Mouse (Mus musculus) adrenal gland, adult 8-10 months (tissue): Measurements from ENCODE around the gene Zswim7. TPM values are rescaled to one million over a fixed set of nuclear protein-coding genes. Genes with fewer than 3 reads are reported as not detected.
A peak's percentile ranks its signal among the peaks of the same experiment; 100 is the strongest.
"Not testable (repeated sequence)": the region's sequence is repeated elsewhere in the genome, so short reads cannot be mapped to it uniquely, and the experiment has no call there.

Experiments
- DNase-seq: peaks from one replicate; pipeline ENCODE4 v3.0.0; 2022
- total RNA-seq, 4 experiments: library from RNA; stranded (reverse); gene quantifications; 2 replicates each; pipeline ENCODE4 v1.2.4; 2022

The Zswim7 gene
- 10 to 100 TPM; 12.1 to 19.5 (median 16.7) TPM for total RNA-seq

- peak; percentile 86 for DNase-seq
Measured at GRCm38 (mm10) chr11:62280675-62281600, at the start of gene Zswim7, which contains the start of gene Ttc19. Gene Zswim7 (minus strand): TSS chr11:62281375. Gene Ttc19 (plus strand): TSS chr11:62281473.

- no peak for DNase-seq
Measured at GRCm38 (mm10) chr11:62323659-62324058, 42.5 kb upstream of the Zswim7 start.

DNA sequence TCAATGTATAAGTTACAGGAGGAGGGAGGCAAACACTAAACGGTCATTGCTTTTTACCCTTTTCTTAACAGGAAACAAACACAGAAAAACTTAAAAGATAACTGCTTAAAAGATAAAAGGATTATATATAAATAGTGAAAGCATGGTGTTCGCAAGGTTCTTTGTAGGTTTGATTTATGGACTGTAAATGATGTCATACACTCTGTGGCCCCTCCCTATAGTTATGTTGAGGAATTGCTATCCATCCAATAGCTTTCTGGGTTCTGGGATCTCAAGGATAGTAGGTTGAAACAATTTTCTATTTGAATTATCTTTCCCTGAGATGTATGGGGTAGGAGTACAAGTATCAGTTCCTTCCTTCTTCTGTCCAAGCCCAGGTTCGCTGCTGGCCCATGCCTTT, 38.9 kb upstream of the Zswim7 start:
- DNase-seq: no peak

DNA sequence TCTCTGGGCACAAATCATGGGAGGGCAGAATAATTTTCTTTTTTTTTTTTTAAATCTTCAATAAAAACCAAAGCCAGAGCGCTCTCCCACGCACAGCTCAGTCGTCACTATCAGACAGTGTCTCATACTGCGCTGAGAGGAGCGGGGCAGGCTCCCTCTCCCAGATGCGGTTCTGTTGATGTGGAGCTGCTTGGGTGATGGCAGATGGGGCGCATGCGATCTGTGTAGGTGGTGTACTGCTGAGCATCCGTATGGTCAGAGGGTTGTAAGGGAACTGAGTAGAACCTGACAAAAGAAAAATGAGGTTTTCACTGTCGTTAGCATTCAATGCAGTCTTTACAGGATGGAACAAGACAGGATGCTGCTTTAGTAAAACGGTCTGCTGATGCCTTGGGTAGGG, 36.6 kb upstream of the Zswim7 start:
- no peak for DNase-seq

DNA sequence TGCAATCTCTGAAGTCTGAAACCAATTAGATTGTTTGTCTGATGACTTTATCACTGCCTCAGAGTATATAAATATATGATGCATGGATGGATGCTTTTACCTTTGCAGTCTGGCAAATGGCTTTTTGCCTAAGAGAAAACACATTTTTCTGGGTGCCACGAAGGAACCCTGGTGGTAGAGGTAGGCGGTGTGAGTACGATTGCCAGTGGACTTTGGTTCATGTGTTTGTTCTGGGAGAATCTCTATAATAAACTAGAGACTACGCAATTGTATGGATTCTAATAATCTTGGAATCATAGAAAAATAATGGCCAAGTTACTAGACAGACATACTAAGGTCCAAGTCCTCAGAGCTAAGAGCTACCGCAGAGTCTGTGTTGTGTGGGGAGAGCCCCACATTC, 33.8 kb upstream of the Zswim7 start:
- no peak for DNase-seq

GRCm38 (mm10) chr11:62309296-62309695, 28.1 kb upstream of the Zswim7 start:
- no peak for DNase-seq

DNA sequence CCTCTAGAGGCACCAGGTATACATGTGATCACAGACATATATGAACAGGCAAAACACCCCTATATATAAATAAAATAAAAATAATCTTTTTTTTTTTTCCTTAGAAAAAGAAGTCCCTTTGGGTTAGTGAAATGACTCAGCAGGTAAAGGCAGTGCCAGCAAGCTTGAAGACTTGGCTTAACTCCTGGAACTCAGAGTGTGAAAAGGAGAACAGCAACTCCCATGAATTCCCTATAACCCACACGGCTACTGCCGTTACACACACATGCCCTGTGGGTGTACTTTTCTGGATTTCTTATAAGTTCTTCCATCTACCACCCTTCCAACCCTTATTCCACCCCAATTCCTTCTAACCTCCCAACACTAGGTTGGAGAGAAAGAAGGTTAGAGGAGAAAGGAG, 24.7 kb upstream of the Zswim7 start:
- DNase-seq: no peak

DNA sequence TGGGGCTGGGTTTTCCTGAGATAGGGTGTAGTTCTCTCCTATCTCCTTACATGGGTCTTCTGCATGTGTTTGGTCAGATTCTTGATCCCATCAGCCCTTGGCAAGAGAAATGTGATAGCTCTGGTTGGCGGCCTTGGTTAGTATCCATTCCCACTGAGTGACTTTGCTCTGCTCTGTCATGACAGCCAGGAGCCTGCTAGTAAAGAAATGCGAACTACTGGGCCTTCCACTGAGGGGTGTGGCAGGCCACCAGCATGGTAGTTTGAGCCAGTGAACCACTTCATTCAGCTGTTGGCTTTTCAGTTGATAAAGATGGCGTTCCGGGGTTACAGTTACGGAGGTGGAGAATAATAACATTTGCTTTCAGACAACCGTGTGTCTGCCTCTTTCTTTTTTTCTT, 17.7 kb upstream of the Zswim7 start:
- DNase-seq: no peak

GRCm38 (mm10) chr11:62294121-62294520, 12.9 kb upstream of the Zswim7 start:
- no peak for DNase-seq

GRCm38 (mm10) chr11:62287700-62288099, 6.5 kb upstream of the Zswim7 start:
- DNase-seq: no peak

GRCm38 (mm10) chr11:62285020-62285419, 3.8 kb upstream of the Zswim7 start:
- no peak for DNase-seq

- DNase-seq: not testable (repeated sequence)
Measured at GRCm38 (mm10) chr11:62284020-62284419, 2.8 kb upstream of the Zswim7 start.

- DNase-seq: peak; percentile 64
Measured at GRCm38 (mm10) chr11:62281601-62281997, 424 bp upstream of the Zswim7 start.

- peak; percentile 39 for DNase-seq
Measured at GRCm38 (mm10) chr11:62278027-62278426, 3.1 kb downstream of the Zswim7 start.

DNA sequence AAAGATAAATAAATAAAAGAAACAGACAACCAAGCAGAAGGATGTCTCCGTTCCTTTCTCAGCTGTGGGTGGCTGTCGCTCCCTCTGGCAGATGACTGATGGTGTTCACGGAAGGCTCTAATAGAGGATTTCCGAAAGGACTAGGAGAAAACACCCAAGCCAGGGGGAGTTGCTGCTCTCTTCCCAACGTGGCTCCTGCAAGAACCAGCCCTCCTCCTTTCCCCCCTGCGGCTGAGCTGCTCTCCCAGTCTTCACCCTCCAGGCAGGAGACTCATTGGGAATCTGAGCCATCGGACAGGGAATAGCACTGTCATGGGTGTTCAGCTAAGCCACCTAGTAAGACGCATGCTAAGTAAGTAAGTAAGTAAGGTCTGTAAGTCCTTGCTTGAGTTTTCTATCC, 4.1 kb downstream of the Zswim7 start:
- no peak for DNase-seq

DNA sequence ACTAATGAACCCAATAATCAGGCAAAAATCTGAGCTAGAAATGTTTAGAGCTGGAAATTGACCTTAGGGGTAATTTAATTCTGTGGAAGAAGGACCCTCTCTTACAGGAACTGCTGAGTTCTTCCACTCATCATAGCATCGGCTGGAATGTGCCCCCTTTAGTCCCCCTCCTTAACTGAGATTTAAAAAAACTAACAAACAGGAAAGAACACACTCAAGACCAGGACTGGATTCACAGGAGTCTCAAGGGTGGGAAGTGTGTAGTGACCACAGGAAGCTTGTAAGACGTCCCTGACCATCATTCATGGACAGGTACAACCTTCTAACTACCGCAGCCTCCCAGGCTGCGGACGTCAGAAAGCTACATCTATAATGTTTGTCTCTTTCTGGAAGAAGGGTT, 10.3 kb downstream of the Zswim7 start:
- DNase-seq: no peak

DNA sequence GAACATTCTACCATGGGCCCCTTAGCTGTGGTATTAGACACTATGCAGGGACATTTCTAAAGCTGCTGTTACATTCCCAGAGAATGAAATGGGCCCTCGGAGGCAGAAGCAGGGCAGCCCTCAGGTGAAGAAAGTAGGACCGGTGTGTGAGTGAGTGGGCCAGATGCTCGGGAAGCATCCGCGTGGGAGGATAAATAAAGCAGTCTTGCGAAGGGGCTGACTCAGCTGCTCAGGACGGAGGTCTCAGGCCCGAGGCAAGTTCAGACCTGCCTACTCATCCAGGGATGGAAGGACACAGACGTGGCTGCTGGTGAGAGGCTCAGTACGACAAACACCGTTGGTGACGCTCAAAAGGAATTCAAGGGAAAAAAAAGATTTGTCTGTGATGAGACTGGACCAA, 12.1 kb downstream of the Zswim7 start:
- DNase-seq: no peak

DNA sequence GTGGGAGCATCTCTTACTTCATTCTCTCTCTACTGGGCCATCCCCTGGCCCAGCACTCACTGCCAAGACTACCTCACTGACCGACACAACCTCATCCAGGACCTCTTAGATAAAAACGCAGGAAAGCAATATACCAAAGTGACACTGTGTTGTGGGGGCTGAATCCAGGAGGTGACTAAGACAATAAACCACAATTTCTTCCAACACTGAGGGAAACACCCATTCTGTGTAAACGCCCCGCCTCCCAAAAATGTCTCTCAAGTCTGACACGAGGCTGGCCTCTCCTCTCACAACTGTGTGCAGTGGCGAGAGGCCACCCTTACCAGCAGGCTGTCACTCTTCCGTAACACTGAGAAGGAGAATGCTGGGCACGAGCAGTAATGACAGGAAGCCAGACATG, 12.8 kb downstream of the Zswim7 start:
- DNase-seq: no peak

DNA sequence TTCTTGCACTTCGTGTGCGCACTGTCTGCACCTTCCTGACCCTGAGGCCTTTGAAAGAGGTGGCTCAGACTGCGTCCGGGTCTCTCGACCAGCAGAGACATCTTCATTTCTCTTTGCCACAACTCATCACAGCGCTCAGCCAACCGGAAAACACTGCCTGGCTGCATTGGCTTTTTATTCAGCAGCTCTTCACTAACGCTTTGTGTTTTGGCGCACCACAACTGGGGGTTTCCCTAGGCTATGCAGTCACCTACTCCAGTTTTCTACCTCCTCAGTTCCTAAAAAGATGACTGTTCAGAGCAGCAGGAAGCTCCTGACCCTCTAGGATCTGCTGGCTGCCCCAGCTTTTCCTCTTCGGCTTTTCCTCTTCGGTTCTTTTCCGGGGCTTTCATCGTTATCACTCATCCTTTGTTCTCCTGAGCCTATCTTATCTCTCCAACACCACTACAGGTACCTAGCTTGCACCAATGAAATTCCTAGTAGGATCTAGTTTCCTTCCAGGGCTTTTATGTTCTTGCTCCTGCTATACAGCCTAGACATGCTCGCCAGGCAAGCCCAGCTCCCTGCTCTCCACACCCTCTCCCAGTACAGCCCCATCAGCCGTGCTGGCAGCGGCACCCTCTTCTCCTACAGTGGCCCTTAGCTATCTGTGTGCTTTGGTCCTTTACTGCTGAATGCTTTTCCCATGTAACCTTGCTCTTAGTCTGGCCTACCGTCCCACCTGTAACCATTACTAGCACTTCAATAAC, 14.5 kb downstream of the Zswim7 start:
- no peak for DNase-seq

GRCm38 (mm10) chr11:62265642-62266041, 15.5 kb downstream of the Zswim7 start:
- no peak for DNase-seq

DNA sequence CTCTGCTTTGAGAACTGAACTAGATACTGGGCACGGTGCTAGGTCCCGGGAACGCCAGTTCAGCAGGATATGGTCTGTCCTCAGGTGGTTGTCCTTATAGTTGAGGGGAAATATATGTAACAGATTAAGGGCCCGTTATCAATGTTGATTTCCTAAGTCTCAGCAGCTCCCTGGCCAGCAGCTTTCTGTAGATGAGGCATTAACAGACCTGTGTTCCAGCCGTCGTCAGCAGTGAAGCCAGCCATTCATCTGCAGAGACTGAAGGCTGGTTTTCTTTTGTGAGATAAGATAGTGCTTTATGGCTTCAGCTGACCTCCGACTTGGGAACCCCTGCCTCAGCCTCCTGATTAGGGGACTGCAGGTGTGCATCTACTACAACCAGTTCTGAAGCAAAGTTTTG, 17.2 kb downstream of the Zswim7 start:
- no peak for DNase-seq

DNA sequence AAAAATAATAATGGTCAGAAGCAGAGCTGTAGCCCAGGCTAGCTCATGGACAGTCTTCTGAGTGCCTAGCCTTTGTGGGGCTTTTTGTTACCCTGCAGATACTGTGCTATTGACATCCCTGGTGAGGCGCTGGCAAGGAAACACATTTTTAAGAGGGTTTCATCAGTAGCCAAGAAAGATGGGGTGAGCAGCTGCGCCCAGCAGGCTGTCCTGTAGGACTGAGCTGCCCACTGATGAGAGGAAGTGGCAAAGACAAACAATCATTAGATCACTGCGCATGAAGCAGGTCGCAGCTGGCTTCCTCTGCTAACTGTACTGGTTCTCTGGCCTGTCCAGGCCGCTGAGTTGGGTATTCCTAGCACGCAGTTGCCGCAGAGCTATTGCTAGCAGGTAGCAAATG, 17.6 kb downstream of the Zswim7 start:
- DNase-seq: no peak

DNA sequence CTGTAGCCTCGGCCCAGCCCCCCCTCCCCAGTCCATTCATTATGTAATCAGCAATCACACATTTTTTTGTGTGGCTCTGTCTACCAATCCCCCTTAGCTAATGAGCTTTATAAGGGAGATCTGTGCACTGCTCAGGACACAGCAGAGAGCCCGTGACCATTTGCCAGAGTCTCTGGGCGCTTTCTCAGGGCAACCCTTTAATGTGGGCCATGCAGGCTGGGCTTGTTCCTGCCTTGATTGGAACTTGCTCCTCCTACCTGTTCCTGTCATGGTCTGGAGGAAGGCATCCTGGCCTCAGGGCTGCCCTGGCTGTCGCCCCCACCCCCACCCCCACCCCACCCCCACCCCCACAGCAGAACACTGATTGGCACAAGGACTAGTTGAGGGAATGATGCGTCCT, 22.0 kb downstream of the Zswim7 start:
- no peak for DNase-seq

- DNase-seq: no peak
Measured at GRCm38 (mm10) chr11:62253380-62253779, 27.8 kb downstream of the Zswim7 start.
